Mouse (Mus musculus) Patski (cell line): Measurements from ENCODE around the gene Hsd11b1. TPM values are rescaled to one million over a fixed set of nuclear protein-coding genes. Genes with fewer than 3 reads are reported as not detected.

ENCODE experiments used
- ATAC-seq: fragments of 100-300 bp; one replicate; pipeline ENCODE4 v1.8.0; 2021
- CTCF ChIA-PET: fragments of 350-600 bp; sonication (Branson Sonifier 250); formaldehyde crosslinking; loops from one replicate; lab custom pipeline; 2022; ENCODE audit warnings: inconsistent platforms; lab: Charles Lee
- POLR2A ChIA-PET: fragments of 350-600 bp; sonication (Branson Sonifier 250); formaldehyde crosslinking; loops from one replicate; lab custom pipeline; 2022; ENCODE audit warnings: antibody characterized with exemption, inconsistent platforms; lab: Charles Lee
- DNase-seq: peaks from one replicate; pipeline ENCODE4 v3.0.0-alpha.2; 2011; ENCODE audit warnings: low read depth, low spot score
- H3K27me3 ChIP-seq: fragments of 371-371 bp; one replicate; pipeline ENCODE4 v1.5.1; 2021
- CTCF ChIP-seq: fragments of 100-300 bp; IDR thresholded peaks from one replicate; pipeline ENCODE4 v1.5.1; 2021
- in situ Hi-C: fragments of 300-500 bp; cut with MboI; formaldehyde crosslinking; loops from 3 replicates; pipeline ENCODE4 v1.11.1; 2018; ENCODE audit warnings: low pct_unique_long_range_greater_than_20kb, mixed read lengths
- polyA plus RNA-seq: library from polyadenylated mRNA; unstranded; gene quantifications from one replicate; pipeline ENCODE4 v1.2.3, GENCODE M21; 2021

Hsd11b1 gene
- polyA plus RNA-seq, 1 experiment from 2014 or later = 0.19 TPM

DNA sequence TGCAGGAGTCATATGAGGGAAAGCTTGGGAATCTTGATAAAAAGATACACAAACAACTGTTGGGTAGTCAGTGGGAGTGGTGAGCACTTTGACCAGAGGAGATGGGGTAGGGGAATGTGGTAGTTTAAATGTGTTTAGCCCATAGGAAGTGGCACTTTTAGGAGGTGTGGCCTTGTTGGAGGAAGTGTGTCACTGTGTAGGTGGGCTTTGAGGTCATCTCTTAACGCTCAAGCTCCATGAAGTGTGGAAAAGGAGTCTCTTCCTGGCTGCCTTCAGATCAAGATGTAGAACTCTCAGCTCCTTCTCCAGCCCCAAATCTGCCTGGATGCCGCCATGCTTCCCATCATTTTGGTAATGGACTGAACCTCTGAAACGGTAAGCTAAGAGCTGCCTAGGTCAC, 56.4 kb downstream of the Hsd11b1 start, which contains the start of gene Lamb3:
Gene Lamb3, plus strand, starts transcription at position 197 of the 400 bp plus-strand sequence.
- no peaks in the 10 kb centered on the region for H3K27me3 ChIP-seq
- in situ Hi-C loops = loop anchor here (5.0 to 10.0 kb wide), 2 partner anchors 115 to 203 kb away; no protein-coding TSS in a partner anchor
- ChIA-PET CTCF (interaction anchor here (1.0 to 1.3 kb wide), 2 partner anchors 18 to 173 kb away, joined by 3 to 4 read pairs; no protein-coding TSS in a partner anchor), POLR2A (no interaction called here)
- DNase-seq = no peak
- ATAC-seq = no peak
- TF ChIP-seq CTCF = no peak

DNA sequence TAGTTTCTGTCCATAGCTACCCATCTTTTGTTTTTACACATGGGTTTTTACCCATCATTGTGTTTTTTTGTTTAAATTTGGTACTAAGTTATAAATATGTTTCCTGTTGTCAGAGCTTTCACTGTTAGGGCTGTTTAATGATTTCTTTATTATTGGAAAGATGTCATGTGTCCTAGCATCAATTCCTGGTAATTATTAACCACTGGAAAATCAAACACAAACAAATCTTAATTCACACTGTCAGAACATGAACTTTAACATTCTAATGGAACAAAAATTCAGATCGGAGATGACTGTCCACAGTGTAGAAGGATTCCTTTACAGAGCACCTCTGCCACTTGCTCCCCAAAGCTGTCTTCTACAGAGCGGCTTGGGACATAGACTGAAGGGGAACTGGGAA, 58.4 kb downstream of the Hsd11b1 start:
- in situ Hi-C loops = loop anchor here (5.0 to 10.0 kb wide), 2 partner anchors 117 to 201 kb away; no protein-coding TSS in a partner anchor
- TF ChIP-seq CTCF = no peak
- no peaks in the 10 kb centered on the region for H3K27me3 ChIP-seq
- DNase-seq = no peak
- no peak for ATAC-seq
- POLR2A ChIA-PET = interaction anchor here (0.6 kb wide), 1 partner anchor 455 kb away, joined by 3 read pairs; no protein-coding TSS in a partner anchor
- CTCF ChIA-PET = interaction anchor here (0.9 to 1.3 kb wide), 2 partner anchors 15 to 121 kb away, joined by 3 to 4 read pairs; no protein-coding TSS in a partner anchor

DNA sequence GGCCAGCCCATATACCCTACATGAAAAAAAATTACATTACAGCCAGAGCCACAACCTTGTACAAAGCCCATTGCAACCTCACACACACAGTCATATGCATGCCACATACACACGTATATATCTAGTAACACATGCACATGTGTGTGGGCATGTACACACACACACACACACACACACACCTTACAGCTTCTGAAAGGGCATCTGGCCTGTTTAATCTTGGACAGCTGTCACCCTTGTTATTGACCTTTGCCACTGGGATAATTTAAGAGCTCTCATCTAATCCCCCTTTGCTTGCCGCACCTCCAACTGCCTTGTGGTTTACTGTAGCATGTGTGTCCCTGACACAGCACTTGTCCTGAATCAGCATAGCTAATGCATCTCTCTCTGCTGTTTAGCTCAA, 60.1 kb downstream of the Hsd11b1 start:
- CTCF ChIA-PET = interaction anchor here (0.6 to 1.2 kb wide), 2 partner anchors 13 to 130 kb away, joined by 3 read pairs; no protein-coding TSS in a partner anchor
- no peak for TF ChIP-seq CTCF
- DNase-seq (no peak), ATAC-seq (no peak)
- H3K27me3 ChIP-seq = no peaks in the 10 kb centered on the region
- POLR2A ChIA-PET = no interaction called here
- in situ Hi-C loops = loop anchor here (10.0 kb wide), 1 partner anchor 199 kb away; no protein-coding TSS in a partner anchor

DNA sequence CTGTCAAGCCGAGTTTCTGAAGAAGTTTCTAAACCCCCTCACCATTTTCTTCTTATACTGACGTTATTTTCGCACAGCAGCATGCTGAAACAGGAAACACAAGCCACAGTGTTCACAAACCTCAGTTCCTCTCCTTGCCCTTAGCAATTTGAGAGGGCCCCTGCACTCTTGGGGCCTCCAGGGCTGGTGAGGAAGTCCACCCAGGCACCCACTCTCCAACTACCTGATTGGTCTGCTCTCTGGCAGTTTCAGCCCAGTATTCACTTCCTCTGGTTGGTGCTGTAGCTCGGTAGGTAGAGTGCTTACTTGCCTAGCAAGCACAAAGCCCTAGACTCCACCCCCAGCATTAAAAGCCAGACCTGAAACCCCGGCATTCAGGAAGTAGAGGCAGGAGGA, 62.5 kb downstream of the Hsd11b1 start, which contains the start of gene Traf3ip3:
Gene Traf3ip3, minus strand, starts transcription at position 321 of the 396 bp plus-strand sequence.
- ATAC-seq = no peak
- CTCF ChIA-PET = interaction anchor here (1.0 kb wide), 1 partner anchor 10 kb away, joined by 3 read pairs; no protein-coding TSS in a partner anchor

DNA sequence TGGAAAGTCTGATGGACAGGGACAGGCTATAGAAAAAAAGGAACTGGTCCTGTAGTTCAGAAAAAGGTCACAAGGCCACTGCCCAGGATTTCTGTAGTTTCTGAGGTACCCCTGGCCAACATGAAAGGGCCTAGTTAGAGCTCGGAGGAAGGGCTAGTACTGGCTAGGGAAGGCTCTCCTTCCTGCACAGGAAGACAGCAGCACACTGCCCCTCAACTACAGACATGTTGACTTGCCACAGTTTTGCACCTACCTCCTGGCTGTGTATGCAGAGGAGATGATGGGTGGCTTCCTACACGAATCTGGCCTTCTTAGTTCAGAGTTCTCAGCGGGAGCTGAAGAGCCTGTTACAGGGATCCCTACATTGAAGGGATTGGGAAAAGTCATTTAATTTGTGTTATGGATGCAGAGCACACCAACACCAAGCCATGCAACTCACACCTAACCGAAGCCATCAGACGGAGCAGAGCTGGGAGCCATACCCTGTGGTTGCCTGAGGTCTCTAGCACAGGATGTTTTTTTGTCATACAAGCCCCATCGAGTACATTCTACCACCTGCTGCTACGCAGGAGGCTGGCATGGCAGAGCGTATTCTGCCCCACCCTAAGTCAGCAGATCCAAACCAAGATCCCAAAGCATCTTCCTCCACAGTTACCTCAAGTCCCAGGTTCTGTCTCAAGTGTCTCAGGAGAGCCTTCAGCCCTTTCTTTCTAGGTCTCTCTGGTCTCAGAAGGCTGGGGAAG, 63.1 kb downstream of the Hsd11b1 start:
- in situ Hi-C loops = loop anchor here (10.0 kb wide), 1 partner anchor 196 kb away; no protein-coding TSS in a partner anchor
- TF ChIP-seq CTCF = no peak
- CTCF ChIA-PET = interaction anchor here (1.0 kb wide), 1 partner anchor 9 kb away, joined by 3 read pairs; no protein-coding TSS in a partner anchor
- POLR2A ChIA-PET = no interaction called here
- DNase-seq (no peak), ATAC-seq (no peak)
- H3K27me3 ChIP-seq = no peaks in the 10 kb centered on the region

More for the DNA sequence above, 62.5 kb downstream of the Hsd11b1 start, which contains the start of gene Traf3ip3:
- no peak for TF ChIP-seq CTCF
- DNase-seq = no peak
- H3K27me3 ChIP-seq = no peaks in the 10 kb centered on the region
- in situ Hi-C loops = loop anchor here (10.0 kb wide), 1 partner anchor 197 kb away; no protein-coding TSS in a partner anchor
- POLR2A ChIA-PET = no interaction called here

DNA sequence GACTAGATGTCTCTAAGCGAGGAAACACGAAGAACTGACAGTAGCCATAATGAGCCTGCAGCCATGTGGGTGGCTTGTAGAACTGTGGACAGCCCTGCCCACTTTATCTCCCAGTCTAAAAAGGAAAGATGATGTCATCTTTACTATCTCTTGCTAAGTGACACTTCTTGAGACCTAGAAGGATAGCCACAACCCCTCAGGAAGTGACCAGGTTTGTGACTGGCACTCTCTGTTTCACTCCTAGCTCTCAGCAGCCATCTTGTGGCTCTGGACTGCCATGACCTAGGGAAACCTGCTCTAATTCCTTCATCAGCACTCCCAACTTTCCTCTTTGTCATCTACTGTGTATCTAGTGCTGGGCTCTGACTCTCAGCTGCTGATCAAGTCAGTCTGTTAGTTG, 65.6 kb downstream of the Hsd11b1 start:
- peak; percentile 57 for TF ChIP-seq CTCF
- ATAC-seq (no peak), DNase-seq (no peak)
- in situ Hi-C loops = no loop called here
- ChIA-PET CTCF (no interaction called here), POLR2A (no interaction called here)
- H3K27me3 ChIP-seq = no peaks in the 10 kb centered on the region

DNA sequence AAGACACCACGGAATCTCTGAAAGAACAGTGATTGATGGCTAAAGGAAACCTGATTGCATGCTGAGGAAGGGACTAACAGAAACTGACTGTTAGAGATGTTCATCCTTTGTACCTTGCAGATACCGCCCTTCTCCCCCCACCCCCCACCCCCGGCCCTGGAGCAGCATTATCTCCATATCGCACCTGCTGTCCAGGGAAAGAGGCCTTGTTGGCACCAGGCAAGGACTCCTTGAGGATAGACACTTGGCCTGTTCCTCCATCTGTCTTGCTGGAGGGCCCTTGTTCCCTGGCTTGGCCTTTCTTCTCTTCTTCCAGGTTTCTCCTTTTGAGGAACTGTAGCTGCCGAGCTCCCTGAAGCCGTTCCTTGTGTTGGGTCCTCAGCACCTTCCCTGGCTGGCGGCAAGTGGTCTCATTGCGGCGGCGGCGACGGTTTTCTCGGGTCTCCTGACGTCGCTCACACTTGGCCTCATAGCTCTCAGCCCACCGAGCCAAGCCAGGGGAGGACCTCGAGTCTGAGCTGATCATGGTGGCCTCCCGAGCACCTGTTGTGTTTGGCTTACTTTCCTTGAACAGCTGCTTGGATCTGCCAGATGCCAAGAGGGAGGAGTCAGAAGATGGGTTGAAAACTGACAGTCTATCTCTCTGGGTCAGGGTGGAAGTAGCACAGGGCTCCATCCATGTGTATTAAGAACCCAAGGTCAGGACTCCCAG, 66.2 kb downstream of the Hsd11b1 start:
- no peak for TF ChIP-seq CTCF
- DNase-seq = no peak
- H3K27me3 ChIP-seq = no peaks in the 10 kb centered on the region
- POLR2A ChIA-PET = no interaction called here
- in situ Hi-C loops = no loop called here
- CTCF ChIA-PET = no interaction called here
- ATAC-seq = no peak

DNA sequence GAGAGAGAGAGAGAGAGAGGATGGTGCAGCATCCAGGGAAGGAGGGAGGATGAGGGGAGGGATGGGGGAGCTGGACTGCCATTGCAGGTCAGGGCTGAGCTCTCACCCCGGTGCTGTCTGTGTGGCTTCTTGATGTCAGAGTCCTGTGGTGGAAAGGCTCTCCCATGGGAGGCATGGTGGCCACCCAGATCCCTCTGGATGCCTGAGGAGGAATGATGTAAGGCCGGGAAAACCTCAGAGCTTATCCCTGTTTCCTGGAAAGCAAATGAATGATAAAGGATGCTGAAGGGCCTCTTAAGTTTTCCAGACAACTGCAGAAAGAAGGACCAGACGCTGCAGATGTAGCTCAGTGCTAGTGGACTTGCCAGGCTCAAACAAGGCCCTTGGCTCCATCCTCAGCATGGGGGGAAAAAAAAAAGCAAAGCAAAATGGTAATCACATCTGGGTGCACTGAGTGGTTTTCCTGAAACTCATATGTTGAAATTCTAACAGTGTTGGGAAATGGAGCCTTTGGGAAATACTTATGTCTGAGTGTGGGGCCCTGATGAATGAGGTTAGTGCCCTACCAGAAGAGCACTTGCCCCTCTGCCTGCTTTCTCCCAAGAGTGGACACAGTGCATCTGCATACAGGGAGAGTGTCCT, 68.6 kb downstream of the Hsd11b1 start:
- POLR2A ChIA-PET = interaction anchor here (0.7 kb wide), 1 partner anchor 1938 kb away, joined by 5 read pairs; no protein-coding TSS in a partner anchor
- no peaks in the 10 kb centered on the region for H3K27me3 ChIP-seq
- DNase-seq (no peak), ATAC-seq (no peak)
- in situ Hi-C loops = no loop called here
- CTCF ChIA-PET = interaction anchor here (0.7 kb wide), 1 partner anchor 75 kb away, joined by 3 read pairs; no protein-coding TSS in a partner anchor
- no peak for TF ChIP-seq CTCF

DNA sequence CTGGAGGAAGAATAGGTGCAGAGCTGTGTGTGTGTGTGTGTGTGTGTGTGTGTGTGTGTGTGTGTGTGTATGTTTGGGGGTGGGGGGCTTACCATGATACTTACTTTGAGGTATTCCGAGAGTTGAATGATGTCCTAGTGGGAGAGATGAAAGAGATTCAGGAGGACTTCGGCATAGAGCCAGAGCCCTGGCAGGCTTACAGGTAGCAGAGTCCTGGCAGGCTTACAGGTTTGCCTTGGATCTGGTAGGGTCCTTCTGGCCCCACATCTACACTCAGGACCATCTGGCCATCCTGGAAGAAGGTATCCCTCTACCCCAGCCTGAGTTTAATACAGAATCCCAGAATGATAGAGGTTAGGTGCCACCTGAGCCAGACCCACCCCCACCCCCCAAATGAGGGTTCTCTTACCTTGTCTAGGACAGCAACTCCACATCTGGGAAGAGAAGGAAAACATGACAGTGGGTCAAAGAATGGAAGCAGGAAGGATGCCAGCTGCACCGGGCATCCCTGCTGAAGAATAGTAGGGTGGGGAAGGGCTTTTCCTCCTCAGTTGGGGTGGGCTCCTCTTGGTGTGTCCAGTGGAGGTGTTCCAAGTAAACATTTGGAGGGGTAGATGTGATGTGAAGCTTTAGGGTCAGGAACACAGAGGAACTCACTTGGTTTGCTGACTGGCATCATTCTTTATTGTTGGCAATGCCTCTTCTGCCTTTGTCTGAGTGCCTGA, 69.3 kb downstream of the Hsd11b1 start:
- no peaks in the 10 kb centered on the region for H3K27me3 ChIP-seq
- CTCF ChIA-PET = interaction anchor here (0.7 kb wide), 1 partner anchor 74 kb away, joined by 3 read pairs; no protein-coding TSS in a partner anchor
- no peak for DNase-seq
- POLR2A ChIA-PET = interaction anchor here (0.7 kb wide), 1 partner anchor 1938 kb away, joined by 5 read pairs; no protein-coding TSS in a partner anchor
- no peak for ATAC-seq
- in situ Hi-C loops = no loop called here
- no peak for TF ChIP-seq CTCF
